Mouse (Mus musculus) forebrain, postnatal 0 days (tissue): ENCODE results near the gene Gpr31b. TPM values are rescaled to one million over a fixed set of nuclear protein-coding genes. Genes with fewer than 3 reads are reported as not detected.
"Not testable (repeated sequence)": the region's sequence is repeated elsewhere in the genome, so short reads cannot be mapped to it uniquely, and the experiment has no call there.

Experiments
- ATAC-seq: fragments of 200-750 bp; cut with Nextera tagmentation; 2 replicates; pipeline ENCODE4 v1.8.0; 2017; ENCODE audit warnings: mild to moderate bottlenecking, moderate library complexity
- DNase-seq: peaks from one replicate; pipeline ENCODE4 v3.0.0-alpha.2; 2015
- H3K27ac ChIP-seq: fragments of 300-500 bp; sonication (generic); 2 replicates; pipeline ENCODE4 v1.5.1; 2014; ENCODE audit warnings: low read depth, mild to moderate bottlenecking, antibody characterized with exemption, low read length, moderate library complexity, mixed read lengths
- H3K27me3 ChIP-seq: fragments of 300-500 bp; sonication (generic); 2 replicates; pipeline ENCODE4 v1.6.1; 2014; ENCODE audit warnings: mild to moderate bottlenecking, low read length, mixed read lengths; ENCODE audit not compliant: insufficient read depth
- H3K36me3 ChIP-seq: fragments of 300-500 bp; sonication (generic); 2 replicates; pipeline ENCODE4 v1.6.1; 2014; ENCODE audit warnings: mild to moderate bottlenecking, moderate library complexity; ENCODE audit not compliant: insufficient read depth
- H3K4me1 ChIP-seq: fragments of 300-500 bp; sonication (generic); 2 replicates; pipeline ENCODE4 v1.6.1; 2014; ENCODE audit warnings: antibody characterized with exemption; ENCODE audit not compliant: insufficient read depth
- H3K4me2 ChIP-seq: fragments of 300-500 bp; sonication (generic); 2 replicates; pipeline ENCODE4 v1.6.1; 2014; ENCODE audit warnings: low read depth, mild to moderate bottlenecking, moderate library complexity
- H3K4me3 ChIP-seq: fragments of 300-500 bp; sonication (generic); 2 replicates; pipeline ENCODE4 v1.5.1; 2014; ENCODE audit warnings: low read depth, low read length, mixed read lengths
- H3K9ac ChIP-seq: fragments of 300-500 bp; sonication (generic); 2 replicates; pipeline ENCODE4 v1.6.1; 2014; ENCODE audit warnings: mild to moderate bottlenecking
- H3K9me3 ChIP-seq: fragments of 300-500 bp; sonication (generic); 2 replicates; pipeline ENCODE4 v1.6.1; 2016; ENCODE audit warnings: low read length
- CTCF ChIP-seq: sonication (generic); IDR thresholded peaks from 2 replicates; pipeline ENCODE4 v1.5.1; 2016; ENCODE audit warnings: antibody characterized with exemption, control low read depth, low read depth
- WGBS: fragments of 180-500 bp; shearing (Covaris S2); extraction: QIAGEN DNeasy Blood & Tissue Kit; methylation state at CpG from one replicate; pipeline ENCODE4 v1.1.7; 2014; 5-methylcytosine and 5-hydroxymethylcytosine counted together
- polyA plus RNA-seq: library from polyadenylated mRNA; unstranded; fragments of >200 nt; fragmentation: Nextera tagmentation; extraction: Ambion mirVana; gene quantifications from 2 replicates; pipeline ENCODE4 v1.2.1, GENCODE M21; 2015
- total RNA-seq: library from RNA; depleted of rRNA; stranded (reverse); fragments of >200 nt; gene quantifications from 2 replicates; pipeline ENCODE4 v1.2.3, GENCODE M21; 2014; rRNA removed

Gene Gpr31b
- total and polyA plus RNA-seq, 2 experiments from 2014 or later = 1.6 TPM; not detected in 1

GRCm38 (mm10) chr17:13006984-13007383, 45.1 kb downstream of the Gpr31b start:
- Histone ChIP-seq H3K9ac (no peak overlapping the region), H3K36me3 (peaks cover 5% of the 10 kb centered on the region), H3K9me3 (no peaks in the 10 kb centered on the region), H3K4me1 (peaks cover 5% of the 10 kb centered on the region; the same call in 1 of the 2 replicates), H3K4me3 (peak overlapping the region; percentile 55), H3K27ac (no peak overlapping the region), H3K27me3 (no peaks in the 10 kb centered on the region), H3K4me2 (peak overlapping the region; percentile 91)
- DNase-seq = no peak
- ATAC-seq = no peak
- 48% methylated on average over 5 of the region's 5 CpGs for WGBS
- no peak for TF ChIP-seq CTCF

GRCm38 (mm10) chr17:13006546-13006945, 45.5 kb downstream of the Gpr31b start, which contains the start of gene Sod2:
Sod2 (plus strand) TSS chr17:13006846.
- not testable (repeated sequence) for H3K9me3 ChIP-seq, ATAC-seq, H3K36me3 ChIP-seq, H3K27me3 ChIP-seq, DNase-seq, H3K4me1 ChIP-seq
- Histone ChIP-seq H3K27ac (peak within 1 kb of the TSS; percentile 84), H3K9ac (peak within 1 kb of the TSS; percentile 80), H3K4me3 (peak within 1 kb of the TSS; percentile 55), H3K4me2 (peak within 1 kb of the TSS; percentile 91)
- WGBS = 93% methylated on average over 2 of the region's 2 CpGs

GRCm38 (mm10) chr17:13004436-13004835, 47.7 kb downstream of the Gpr31b start:
- not testable (repeated sequence) for H3K27me3 ChIP-seq, ATAC-seq, H3K4me3 ChIP-seq, H3K27ac ChIP-seq, H3K9ac ChIP-seq, H3K4me2 ChIP-seq, H3K4me1 ChIP-seq, DNase-seq, H3K36me3 ChIP-seq, H3K9me3 ChIP-seq
- WGBS = 76% methylated on average over 2 of the region's 2 CpGs

- not testable (repeated sequence) for H3K4me1 ChIP-seq, H3K9ac ChIP-seq, DNase-seq, H3K4me3 ChIP-seq, H3K27me3 ChIP-seq, ATAC-seq, H3K9me3 ChIP-seq, H3K36me3 ChIP-seq, H3K4me2 ChIP-seq, H3K27ac ChIP-seq
- WGBS = 92% methylated on average over 5 of the region's 5 CpGs
Measured at GRCm38 (mm10) chr17:13002243-13002642, 49.9 kb downstream of the Gpr31b start.

Other genes starting within 250 kb of the Gpr31b start
- 1.5 and 2.2 TPM in 2 replicates for gene Mas1, start 184.2 kb downstream of the Gpr31b start, total RNA-seq
- 1.4 and 2.4 TPM in 2 replicates for gene Mas1, start 184.2 kb downstream of the Gpr31b start, polyA plus RNA-seq
- not detected in 2 replicates for gene Mrgprh, start 176.3 kb downstream of the Gpr31b start, total RNA-seq
- gene Mrgprh, start 176.3 kb downstream of the Gpr31b start, polyA plus RNA-seq = not detected in 2 replicates
- 0.38 and 0.90 TPM in 2 replicates for gene Pnldc1, start 142.1 kb downstream of the Gpr31b start, total RNA-seq
- 1.0 and 1.2 TPM in 2 replicates for gene Pnldc1, start 142.1 kb downstream of the Gpr31b start, polyA plus RNA-seq
- 409 and 432 TPM in 2 replicates for gene Tcp1, start 136.6 kb downstream of the Gpr31b start, total RNA-seq
- gene Tcp1, start 136.6 kb downstream of the Gpr31b start, polyA plus RNA-seq = 375 and 418 TPM in 2 replicates
- 45.7 and 56.9 TPM in 2 replicates for gene Mrpl18, start 136.0 kb downstream of the Gpr31b start, total RNA-seq
- gene Mrpl18, start 136.0 kb downstream of the Gpr31b start, polyA plus RNA-seq = 86.5 and 104 TPM in 2 replicates
- gene Acat3, start 111.7 kb downstream of the Gpr31b start, total RNA-seq = 1.3 and 1.5 TPM in 2 replicates
- 0.21 and 0.85 TPM in 2 replicates for gene Acat3, start 111.7 kb downstream of the Gpr31b start, polyA plus RNA-seq
- gene Acat2, start 91.5 kb downstream of the Gpr31b start, total RNA-seq = 228 and 260 TPM in 2 replicates
- 268 and 278 TPM in 2 replicates for gene Acat2, start 91.5 kb downstream of the Gpr31b start, polyA plus RNA-seq
- gene Wtap, start 58.1 kb downstream of the Gpr31b start, total RNA-seq = 111 and 116 TPM in 2 replicates
- gene Wtap, start 58.1 kb downstream of the Gpr31b start, polyA plus RNA-seq = 148 and 157 TPM in 2 replicates
- 86.7 and 110 TPM in 2 replicates for gene Sod2, start 45.5 kb downstream of the Gpr31b start, total RNA-seq
- 128 and 140 TPM in 2 replicates for gene Sod2, start 45.5 kb downstream of the Gpr31b start, polyA plus RNA-seq
- gene Tcp10b, start 8.8 kb upstream of the Gpr31b start, total RNA-seq = 0.33 and 1.2 TPM in 2 replicates
- 0.20 and 0.29 TPM in 2 replicates for gene Tcp10b, start 8.8 kb upstream of the Gpr31b start, polyA plus RNA-seq
- gene Unc93a, start 79.5 kb upstream of the Gpr31b start, total RNA-seq = 0.08 and 0.14 TPM in 2 replicates
- 0.11 and 0.22 TPM in 2 replicates for gene Unc93a, start 79.5 kb upstream of the Gpr31b start, polyA plus RNA-seq
- gene Smok2a, start 168.9 kb upstream of the Gpr31b start, total RNA-seq = not detected in 2 replicates
- not detected in 2 replicates for gene Smok2a, start 168.9 kb upstream of the Gpr31b start, polyA plus RNA-seq
- gene Smok2b, start 178.0 kb upstream of the Gpr31b start, total RNA-seq = not detected in 2 replicates
- not detected in 2 replicates for gene Smok2b, start 178.0 kb upstream of the Gpr31b start, polyA plus RNA-seq